Mouse (Mus musculus): ENCODE results near the gene Lypd6b.

GRCm38 (mm10) chr2:49886209-49886608 is 98.7 kb downstream of the Lypd6b start:
- TF ChIP-seq CTCF (conservative IDR thresholded peaks at IDR 0.05; ENCODE audit: insufficient read depth, insufficient read length, low read depth, low read length) (no peak), POLR2A (IDR thresholded peaks at IDR 0.05; ENCODE audit: low read depth, low read length) (no peak)

All from kidney, adult 2 months (tissue).